Mouse (Mus musculus) forebrain, embryonic 12.5 days (tissue): ENCODE data around the gene Tmem233. TPM values are rescaled to one million over a fixed set of nuclear protein-coding genes. Genes with fewer than 3 reads are reported as not detected.

Source experiments
- ATAC-seq: fragments of 200-750 bp; cut with Nextera tagmentation; 2 replicates; pipeline ENCODE4 v1.8.0; 2017; ENCODE audit warnings: moderate TSS enrichment; ENCODE audit not compliant: low FRiP score
- H3K27ac ChIP-seq: fragments of 300-500 bp; sonication (generic); 2 replicates; pipeline ENCODE4 v1.5.1; 2016; ENCODE audit warnings: mild to moderate bottlenecking
- H3K27me3 ChIP-seq: fragments of 300-500 bp; sonication (generic); 2 replicates; pipeline ENCODE4 v1.6.1; 2016; ENCODE audit warnings: mild to moderate bottlenecking
- H3K36me3 ChIP-seq: fragments of 300-500 bp; sonication (generic); replicated peaks from 2 replicates; pipeline ENCODE4 v1.6.1; 2016; ENCODE audit warnings: mild to moderate bottlenecking
- H3K4me1 ChIP-seq: fragments of 300-500 bp; sonication (generic); 2 replicates; pipeline ENCODE4 v1.6.1; 2016
- H3K4me2 ChIP-seq: fragments of 300-500 bp; sonication (generic); 2 replicates; pipeline ENCODE4 v1.6.1; 2016; ENCODE audit warnings: mild to moderate bottlenecking, moderate library complexity
- H3K4me3 ChIP-seq: fragments of 300-500 bp; sonication (generic); replicated peaks from 2 replicates; pipeline ENCODE4 v1.5.1; 2016; ENCODE audit warnings: mild to moderate bottlenecking
- H3K9ac ChIP-seq: fragments of 300-500 bp; sonication (generic); 2 replicates; pipeline ENCODE4 v1.6.1; 2016; ENCODE audit warnings: mild to moderate bottlenecking
- H3K9me3 ChIP-seq: fragments of 300-500 bp; sonication (generic); 2 replicates; pipeline ENCODE4 v1.6.1; 2016
- WGBS: fragments of 180-500 bp; shearing (Covaris S2); methylation state at CpG from one replicate; pipeline ENCODE4 v1.1.7; 2016; 5-methylcytosine and 5-hydroxymethylcytosine counted together
- polyA plus RNA-seq: library from polyadenylated mRNA; unstranded; fragments of >200 nt; fragmentation: Nextera tagmentation; extraction: Ambion mirVana; gene quantifications from 2 replicates; pipeline ENCODE4 v1.2.1, GENCODE M21; 2016

Gene Tmem233
- polyA plus RNA-seq, 1 experiment from 2014 or later: not detected

- H3K4me3 ChIP-seq: no peak overlapping the region
- WGBS: 86% methylated on average over 8 of the region's 8 CpGs
- no peak overlapping the region for H3K9ac ChIP-seq
- ATAC-seq: no peak
- no peak overlapping the region for H3K4me2 ChIP-seq
- H3K9me3 ChIP-seq: no peaks in the 10 kb centered on the region
- H3K27me3 ChIP-seq: no peaks in the 10 kb centered on the region
- H3K4me1 ChIP-seq: no peaks in the 10 kb centered on the region
- no peak overlapping the region for H3K27ac ChIP-seq
- H3K36me3 ChIP-seq: peaks cover 63% of the 10 kb centered on the region
Observed at GRCm38 (mm10) chr5:116013821-116014220, 69.2 kb downstream of the Tmem233 start.

GRCm38 (mm10) chr5:116012503-116012902 is 70.5 kb downstream of the Tmem233 start:
- no peak overlapping the region for H3K9ac ChIP-seq
- no peak for ATAC-seq
- H3K9me3 ChIP-seq: no peaks in the 10 kb centered on the region
- H3K4me3 ChIP-seq: no peak overlapping the region
- no peaks in the 10 kb centered on the region for H3K27me3 ChIP-seq
- H3K4me1 ChIP-seq: no peaks in the 10 kb centered on the region
- H3K27ac ChIP-seq: no peak overlapping the region
- 96% methylated on average over 7 of the region's 7 CpGs for WGBS
- no peak overlapping the region for H3K4me2 ChIP-seq
- H3K36me3 ChIP-seq: peaks cover 55% of the 10 kb centered on the region

GRCm38 (mm10) chr5:116011700-116012099 is 71.3 kb downstream of the Tmem233 start:
- Histone ChIP-seq H3K36me3 (peaks cover 54% of the 10 kb centered on the region), H3K4me2 (no peak overlapping the region), H3K4me3 (no peak overlapping the region), H3K9ac (no peak overlapping the region), H3K4me1 (no peaks in the 10 kb centered on the region), H3K9me3 (no peaks in the 10 kb centered on the region), H3K27me3 (no peaks in the 10 kb centered on the region), H3K27ac (no peak overlapping the region)
- no peak for ATAC-seq
- WGBS: 93% methylated on average over 7 of the region's 7 CpGs

GRCm38 (mm10) chr5:116009884-116010627 is 73.0 kb downstream of the Tmem233 start:
- WGBS: 88% methylated on average over 2 of the region's 2 CpGs
- H3K27ac ChIP-seq: no peak overlapping the region
- H3K27me3 ChIP-seq: no peaks in the 10 kb centered on the region
- H3K4me1 ChIP-seq: no peaks in the 10 kb centered on the region
- H3K9me3 ChIP-seq: no peaks in the 10 kb centered on the region
- H3K4me2 ChIP-seq: no peak overlapping the region
- H3K36me3 ChIP-seq: peaks cover 46% of the 10 kb centered on the region
- no peak overlapping the region for H3K4me3 ChIP-seq
- ATAC-seq: no peak
- H3K9ac ChIP-seq: no peak overlapping the region

GRCm38 (mm10) chr5:116009091-116009851 is 73.8 kb downstream of the Tmem233 start:
- Histone ChIP-seq H3K27ac (no peak overlapping the region), H3K36me3 (peaks cover 42% of the 10 kb centered on the region), H3K27me3 (no peaks in the 10 kb centered on the region), H3K4me1 (no peaks in the 10 kb centered on the region), H3K4me2 (no peak overlapping the region), H3K9ac (no peak overlapping the region), H3K4me3 (no peak overlapping the region), H3K9me3 (no peaks in the 10 kb centered on the region)
- 75% methylated on average over 15 of the region's 15 CpGs for WGBS
- ATAC-seq: no peak

GRCm38 (mm10) chr5:116007723-116008122 is 75.3 kb downstream of the Tmem233 start:
- Histone ChIP-seq H3K36me3 (peaks cover 26% of the 10 kb centered on the region), H3K9me3 (no peaks in the 10 kb centered on the region), H3K27ac (no peak overlapping the region), H3K4me1 (0 out of 2 replicates have a peak, but pooled peaks cover 2% of the 10 kb centered on the region), H3K4me2 (no peak overlapping the region), H3K9ac (no peak overlapping the region), H3K4me3 (no peak overlapping the region), H3K27me3 (no peaks in the 10 kb centered on the region)
- 90% methylated on average over 13 of the region's 13 CpGs for WGBS
- no peak for ATAC-seq

- whole genome bisulfite sequencing: 70% methylated on average over 22 of the region's 22 CpGs
Observed at GRCm38 (mm10) chr5:116006324-116007099, 76.5 kb downstream of the Tmem233 start.

GRCm38 (mm10) chr5:116004271-116004670 is 78.8 kb downstream of the Tmem233 start:
- ATAC-seq: no peak
- Histone ChIP-seq H3K9me3 (no peaks in the 10 kb centered on the region), H3K4me3 (no peak overlapping the region), H3K9ac (no peak overlapping the region), H3K4me1 (0 out of 2 replicates have a peak, but pooled peaks cover 2% of the 10 kb centered on the region), H3K4me2 (no peak overlapping the region), H3K36me3 (peaks cover 43% of the 10 kb centered on the region), H3K27me3 (no peaks in the 10 kb centered on the region), H3K27ac (no peak overlapping the region)
- 90% methylated on average over 10 of the region's 10 CpGs for WGBS

More at GRCm38 (mm10) chr5:116006324-116007099, 76.5 kb downstream of the Tmem233 start:
- Histone ChIP-seq H3K4me1 (0 out of 2 replicates have a peak, but pooled peaks cover 2% of the 10 kb centered on the region), H3K36me3 (peaks cover 28% of the 10 kb centered on the region), H3K9me3 (no peaks in the 10 kb centered on the region), H3K4me2 (no peak overlapping the region), H3K27me3 (no peaks in the 10 kb centered on the region), H3K27ac (no peak overlapping the region), H3K4me3 (no peak overlapping the region), H3K9ac (no peak overlapping the region)
- no peak for ATAC-seq

- H3K36me3 ChIP-seq: peaks cover 43% of the 10 kb centered on the region
- no peaks in the 10 kb centered on the region for H3K9me3 ChIP-seq
- 36% methylated on average over 13 of the region's 13 CpGs for WGBS
- no peak overlapping the region for H3K27ac ChIP-seq
- no peaks in the 10 kb centered on the region for H3K27me3 ChIP-seq
- no peak overlapping the region for H3K4me2 ChIP-seq
- H3K9ac ChIP-seq: no peak overlapping the region
- ATAC-seq: no peak
- H3K4me1 ChIP-seq: 0 out of 2 replicates have a peak, but pooled peaks cover 2% of the 10 kb centered on the region
- no peak overlapping the region for H3K4me3 ChIP-seq
Observed at GRCm38 (mm10) chr5:116003825-116004224, 79.2 kb downstream of the Tmem233 start.

GRCm38 (mm10) chr5:116003154-116003553 is 79.9 kb downstream of the Tmem233 start:
- Histone ChIP-seq H3K9me3 (no peaks in the 10 kb centered on the region), H3K27me3 (no peaks in the 10 kb centered on the region), H3K4me1 (0 out of 2 replicates have a peak, but pooled peaks cover 2% of the 10 kb centered on the region), H3K9ac (no peak overlapping the region), H3K36me3 (peaks cover 43% of the 10 kb centered on the region), H3K27ac (no peak overlapping the region), H3K4me3 (no peak overlapping the region), H3K4me2 (no peak overlapping the region)
- WGBS: 88% methylated on average over 8 of the region's 8 CpGs
- no peak for ATAC-seq

- H3K4me3 ChIP-seq: no peak overlapping the region
- no peaks in the 10 kb centered on the region for H3K4me1 ChIP-seq
- 70% methylated on average over 13 of the region's 13 CpGs for WGBS
- no peak for ATAC-seq
- H3K4me2 ChIP-seq: no peak overlapping the region
- H3K27ac ChIP-seq: no peak overlapping the region
- H3K9ac ChIP-seq: no peak overlapping the region
- H3K36me3 ChIP-seq: peaks cover 53% of the 10 kb centered on the region
- H3K9me3 ChIP-seq: no peaks in the 10 kb centered on the region
- no peaks in the 10 kb centered on the region for H3K27me3 ChIP-seq
Observed at GRCm38 (mm10) chr5:115997376-115997775, 85.7 kb downstream of the Tmem233 start.

- Histone ChIP-seq H3K4me2 (no peak overlapping the region), H3K4me1 (no peaks in the 10 kb centered on the region), H3K9ac (no peak overlapping the region), H3K4me3 (no peak overlapping the region), H3K27me3 (no peaks in the 10 kb centered on the region), H3K27ac (no peak overlapping the region), H3K36me3 (peaks cover 67% of the 10 kb centered on the region), H3K9me3 (peaks cover 5% of the 10 kb centered on the region; the same call in 1 of the 2 replicates)
- 88% methylated on average over 15 of the region's 15 CpGs for WGBS
- no peak for ATAC-seq
Observed at GRCm38 (mm10) chr5:115994101-115994500, 88.9 kb downstream of the Tmem233 start.
